Mouse (Mus musculus) layer of hippocampus, adult 8-10 months (tissue): ENCODE results near the gene Klk1b11. TPM values are rescaled to one million over a fixed set of nuclear protein-coding genes. Genes with fewer than 3 reads are reported as not detected.
"Not testable (repeated sequence)": the region's sequence is repeated elsewhere in the genome, so short reads cannot be mapped to it uniquely, and the experiment has no call there.

ENCODE experiments used
- DNase-seq, 2 experiments: peaks; one replicate each; pipeline ENCODE4 v3.0.0; 2022; ENCODE audit warnings: low spot score in 2 of 2
- total RNA-seq, 4 experiments: library from RNA; stranded (reverse); gene quantifications; 2 replicates each; pipeline ENCODE4 v1.2.4; 2022

Gene Klk1b11
- not detected for total RNA-seq

GRCm38 (mm10) chr7:43995577-43995976 lies at the start of gene Klk1b11:
Gene Klk1b11, plus strand, starts transcription at chr7:43995877.
- not testable (repeated sequence) for DNase-seq

GRCm38 (mm10) chr7:43950364-43950763 lies 45.3 kb upstream of the Klk1b11 start, which contains the start of gene Klk1b8:
Gene Klk1b8, plus strand, starts transcription at chr7:43950664.
- DNase-seq = no peak

- peak; percentile 5 to 28 for DNase-seq
Observed at GRCm38 (mm10) chr7:43952703-43953102, 43.0 kb upstream of the Klk1b11 start.

- DNase-seq = no peak
Observed at GRCm38 (mm10) chr7:43966451-43966850, 29.2 kb upstream of the Klk1b11 start, which contains the start of gene Klk1b1. Gene Klk1b1, plus strand, starts transcription at chr7:43966751.

- no peak for DNase-seq
Observed at GRCm38 (mm10) chr7:43967058-43967457, 28.6 kb upstream of the Klk1b11 start.

- no peak for DNase-seq
Observed at GRCm38 (mm10) chr7:43967612-43968011, 28.1 kb upstream of the Klk1b11 start.

GRCm38 (mm10) chr7:43975761-43976160 lies 19.9 kb upstream of the Klk1b11 start, which contains the start of gene Klk1b9:
Gene Klk1b9, plus strand, starts transcription at chr7:43976061.
- DNase-seq = not testable (repeated sequence)

GRCm38 (mm10) chr7:43985657-43986056 lies 10.0 kb upstream of the Klk1b11 start:
- DNase-seq = no peak

- DNase-seq = not testable (repeated sequence)
Observed at GRCm38 (mm10) chr7:43994821-43995220, 856 bp upstream of the Klk1b11 start.

- DNase-seq = no peak
Observed at GRCm38 (mm10) chr7:44004847-44005246, 9.2 kb downstream of the Klk1b11 start.

GRCm38 (mm10) chr7:44011868-44012267 lies 16.2 kb downstream of the Klk1b11 start, which contains the start of gene Klk1b26:
Gene Klk1b26, plus strand, starts transcription at chr7:44012168.
- DNase-seq = not testable (repeated sequence)

GRCm38 (mm10) chr7:44014666-44015065 lies 19.0 kb downstream of the Klk1b11 start:
- DNase-seq = peak; percentile 9 to 11

- DNase-seq = peak in 1 of 2 experiments; percentile 5
Observed at GRCm38 (mm10) chr7:44015071-44015470, 19.4 kb downstream of the Klk1b11 start.

Other genes starting within 250 kb of the Klk1b11 start
- not detected for gene Klk12, start 227.0 kb upstream of the Klk1b11 start, total RNA-seq
- not detected for gene Klk11, start 221.3 kb upstream of the Klk1b11 start, total RNA-seq
- gene Klk10, start 214.8 kb upstream of the Klk1b11 start, total RNA-seq = 1 to 10 TPM in 2 of 4 experiments, under 1 TPM in 2; 0.92 to 1.5 (median 1.3) TPM
- under 1 TPM in 1 of 4 experiments, not detected in 3; 0.23 TPM for gene Klk9, start 204.0 kb upstream of the Klk1b11 start, total RNA-seq
- gene Klk8, start 198.3 kb upstream of the Klk1b11 start, total RNA-seq = 10 to 100 TPM; 18.3 to 25.9 (median 23.2) TPM
- gene Klk7, start 184.6 kb upstream of the Klk1b11 start, total RNA-seq = under 1 TPM; 0.20 to 0.87 (median 0.46) TPM
- 10 to 100 TPM in 1 of 4 experiments, 1 to 10 TPM in 2, under 1 TPM in 1; 0.66 to 11.7 (median 4.5) TPM for gene Klk6, start 171.4 kb upstream of the Klk1b11 start, total RNA-seq
- gene Klk5, start 153.9 kb upstream of the Klk1b11 start, total RNA-seq = not detected
- gene Klk4, start 114.7 kb upstream of the Klk1b11 start, total RNA-seq = not detected
- gene Klk15, start 62.1 kb upstream of the Klk1b11 start, total RNA-seq = not detected
- gene Klk1b8, start 45.2 kb upstream of the Klk1b11 start, total RNA-seq = not detected
- gene Klk1b1, start 29.1 kb upstream of the Klk1b11 start, total RNA-seq = not detected
- not detected for gene Klk1b9, start 19.8 kb upstream of the Klk1b11 start, total RNA-seq
- not detected for gene Klk1b26, start 16.3 kb downstream of the Klk1b11 start, total RNA-seq
- gene Klk1b27, start 56.4 kb downstream of the Klk1b11 start, total RNA-seq = not detected
- gene Klk1b21, start 106.5 kb downstream of the Klk1b11 start, total RNA-seq = not detected
- not detected for gene Klk1b22, start 116.8 kb downstream of the Klk1b11 start, total RNA-seq
- gene Klk1b16, start 140.9 kb downstream of the Klk1b11 start, total RNA-seq = not detected
- gene Klk1b24, start 192.4 kb downstream of the Klk1b11 start, total RNA-seq = not detected
- not detected for gene Klk1b3, start 202.3 kb downstream of the Klk1b11 start, total RNA-seq
- not detected for gene Klk1b4, start 211.6 kb downstream of the Klk1b11 start, total RNA-seq
- not detected for gene Klk1b5, start 220.1 kb downstream of the Klk1b11 start, total RNA-seq
- gene Klk1, start 229.5 kb downstream of the Klk1b11 start, total RNA-seq = not detected
- not detected for gene Gm36864, start 240.3 kb downstream of the Klk1b11 start, total RNA-seq